Mouse (Mus musculus): ENCODE results near the gene Vti1a. TPM values are rescaled to one million over a fixed set of nuclear protein-coding genes. Genes with fewer than 3 reads are reported as not detected.

Gene Vti1a
- polyA plus RNA-seq, 1 experiment: 17.8 TPM

- H3K27ac ChIP-seq (replicated peaks; ENCODE audit: low read depth, low read length): no peak overlapping the region
- H3K4me1 ChIP-seq (ENCODE audit: control insufficient read depth, insufficient read depth, insufficient read length, low read length): no peaks in the 10 kb centered on the region
- H3K4me3 ChIP-seq (ENCODE audit: insufficient read depth, low read depth, low read length): no peak overlapping the region
Observed at GRCm38 (mm10) chr19:55526717-55527235, 210.7 kb downstream of the Vti1a start.

- no peaks in the 10 kb centered on the region for H3K4me1 ChIP-seq (ENCODE audit: control insufficient read depth, insufficient read depth, insufficient read length, low read length)
- H3K27ac ChIP-seq (replicated peaks; ENCODE audit: low read depth, low read length): no peak overlapping the region
- H3K4me3 ChIP-seq (ENCODE audit: insufficient read depth, low read depth, low read length): no peak overlapping the region
Observed at GRCm38 (mm10) chr19:55530041-55530440, 213.9 kb downstream of the Vti1a start.

GRCm38 (mm10) chr19:55532681-55533080 lies 216.6 kb downstream of the Vti1a start:
- Histone ChIP-seq H3K4me1 (ENCODE audit: control insufficient read depth, insufficient read depth, insufficient read length, low read length) (no peaks in the 10 kb centered on the region), H3K4me3 (ENCODE audit: insufficient read depth, low read depth, low read length) (no peak overlapping the region), H3K27ac (replicated peaks; ENCODE audit: low read depth, low read length) (no peak overlapping the region)

- H3K4me1 ChIP-seq (ENCODE audit: control insufficient read depth, insufficient read depth, insufficient read length, low read length): no peaks in the 10 kb centered on the region
- no peak overlapping the region for H3K27ac ChIP-seq (replicated peaks; ENCODE audit: low read depth, low read length)
- H3K4me3 ChIP-seq (ENCODE audit: insufficient read depth, low read depth, low read length): no peak overlapping the region
Observed at GRCm38 (mm10) chr19:55536273-55536937, 220.3 kb downstream of the Vti1a start.

GRCm38 (mm10) chr19:55537691-55538090 lies 221.6 kb downstream of the Vti1a start:
- no peak overlapping the region for H3K27ac ChIP-seq (replicated peaks; ENCODE audit: low read depth, low read length)
- H3K4me1 ChIP-seq (ENCODE audit: control insufficient read depth, insufficient read depth, insufficient read length, low read length): no peaks in the 10 kb centered on the region
- no peak overlapping the region for H3K4me3 ChIP-seq (ENCODE audit: insufficient read depth, low read depth, low read length)

- H3K27ac ChIP-seq (replicated peaks; ENCODE audit: low read depth, low read length): no peak overlapping the region
- H3K4me3 ChIP-seq (ENCODE audit: insufficient read depth, low read depth, low read length): no peak overlapping the region
- H3K4me1 ChIP-seq (ENCODE audit: control insufficient read depth, insufficient read depth, insufficient read length, low read length): no peaks in the 10 kb centered on the region
Observed at GRCm38 (mm10) chr19:55541641-55542040, 225.5 kb downstream of the Vti1a start.

GRCm38 (mm10) chr19:55542461-55542860 lies 226.4 kb downstream of the Vti1a start:
- H3K4me1 ChIP-seq (ENCODE audit: control insufficient read depth, insufficient read depth, insufficient read length, low read length): no peaks in the 10 kb centered on the region
- H3K4me3 ChIP-seq (ENCODE audit: insufficient read depth, low read depth, low read length): no peak overlapping the region
- no peak overlapping the region for H3K27ac ChIP-seq (replicated peaks; ENCODE audit: low read depth, low read length)

- no peaks in the 10 kb centered on the region for H3K4me1 ChIP-seq (ENCODE audit: control insufficient read depth, insufficient read depth, insufficient read length, low read length)
- no peak overlapping the region for H3K4me3 ChIP-seq (ENCODE audit: insufficient read depth, low read depth, low read length)
- no peak overlapping the region for H3K27ac ChIP-seq (replicated peaks; ENCODE audit: low read depth, low read length)
Observed at GRCm38 (mm10) chr19:55543188-55543587, 227.1 kb downstream of the Vti1a start.

GRCm38 (mm10) chr19:55544498-55544897 lies 228.4 kb downstream of the Vti1a start:
- Histone ChIP-seq H3K4me3 (ENCODE audit: insufficient read depth, low read depth, low read length) (no peak overlapping the region), H3K27ac (replicated peaks; ENCODE audit: low read depth, low read length) (no peak overlapping the region), H3K4me1 (ENCODE audit: control insufficient read depth, insufficient read depth, insufficient read length, low read length) (no peaks in the 10 kb centered on the region)

- Histone ChIP-seq H3K4me3 (ENCODE audit: insufficient read depth, low read depth, low read length) (no peak overlapping the region), H3K27ac (replicated peaks; ENCODE audit: low read depth, low read length) (no peak overlapping the region), H3K4me1 (ENCODE audit: control insufficient read depth, insufficient read depth, insufficient read length, low read length) (no peaks in the 10 kb centered on the region)
Observed at GRCm38 (mm10) chr19:55545529-55545928, 229.4 kb downstream of the Vti1a start.

GRCm38 (mm10) chr19:55546009-55546528 lies 230.0 kb downstream of the Vti1a start:
- no peak overlapping the region for H3K4me3 ChIP-seq (ENCODE audit: insufficient read depth, low read depth, low read length)
- H3K27ac ChIP-seq (replicated peaks; ENCODE audit: low read depth, low read length): no peak overlapping the region
- H3K4me1 ChIP-seq (ENCODE audit: control insufficient read depth, insufficient read depth, insufficient read length, low read length): no peaks in the 10 kb centered on the region

GRCm38 (mm10) chr19:55548206-55548605 lies 232.1 kb downstream of the Vti1a start:
- Histone ChIP-seq H3K4me1 (ENCODE audit: control insufficient read depth, insufficient read depth, insufficient read length, low read length) (no peaks in the 10 kb centered on the region), H3K27ac (replicated peaks; ENCODE audit: low read depth, low read length) (no peak overlapping the region), H3K4me3 (ENCODE audit: insufficient read depth, low read depth, low read length) (no peak overlapping the region)

GRCm38 (mm10) chr19:55548656-55549055 lies 232.6 kb downstream of the Vti1a start:
- Histone ChIP-seq H3K4me1 (ENCODE audit: control insufficient read depth, insufficient read depth, insufficient read length, low read length) (no peaks in the 10 kb centered on the region), H3K27ac (replicated peaks; ENCODE audit: low read depth, low read length) (no peak overlapping the region), H3K4me3 (ENCODE audit: insufficient read depth, low read depth, low read length) (no peak overlapping the region)

GRCm38 (mm10) chr19:55550176-55550575 lies 234.1 kb downstream of the Vti1a start:
- no peak overlapping the region for H3K27ac ChIP-seq (replicated peaks; ENCODE audit: low read depth, low read length)
- no peaks in the 10 kb centered on the region for H3K4me1 ChIP-seq (ENCODE audit: control insufficient read depth, insufficient read depth, insufficient read length, low read length)
- no peak overlapping the region for H3K4me3 ChIP-seq (ENCODE audit: insufficient read depth, low read depth, low read length)

GRCm38 (mm10) chr19:55552339-55552738 lies 236.2 kb downstream of the Vti1a start:
- no peak overlapping the region for H3K27ac ChIP-seq (replicated peaks; ENCODE audit: low read depth, low read length)
- no peak overlapping the region for H3K4me3 ChIP-seq (ENCODE audit: insufficient read depth, low read depth, low read length)
- no peaks in the 10 kb centered on the region for H3K4me1 ChIP-seq (ENCODE audit: control insufficient read depth, insufficient read depth, insufficient read length, low read length)

- no peaks in the 10 kb centered on the region for H3K4me1 ChIP-seq (ENCODE audit: control insufficient read depth, insufficient read depth, insufficient read length, low read length)
- no peak overlapping the region for H3K27ac ChIP-seq (replicated peaks; ENCODE audit: low read depth, low read length)
- H3K4me3 ChIP-seq (ENCODE audit: insufficient read depth, low read depth, low read length): no peak overlapping the region
Observed at GRCm38 (mm10) chr19:55552861-55553260, 236.8 kb downstream of the Vti1a start.

All from brown adipose tissue, adult 24 weeks (tissue).